Mouse (Mus musculus): Measurements from ENCODE around the gene Exoc2. TPM values are rescaled to one million over a fixed set of nuclear protein-coding genes. Genes with fewer than 3 reads are reported as not detected.

Gene Exoc2
- polyA plus RNA-seq, 1 experiment from 2014 or later, result 33.2 TPM

DNA sequence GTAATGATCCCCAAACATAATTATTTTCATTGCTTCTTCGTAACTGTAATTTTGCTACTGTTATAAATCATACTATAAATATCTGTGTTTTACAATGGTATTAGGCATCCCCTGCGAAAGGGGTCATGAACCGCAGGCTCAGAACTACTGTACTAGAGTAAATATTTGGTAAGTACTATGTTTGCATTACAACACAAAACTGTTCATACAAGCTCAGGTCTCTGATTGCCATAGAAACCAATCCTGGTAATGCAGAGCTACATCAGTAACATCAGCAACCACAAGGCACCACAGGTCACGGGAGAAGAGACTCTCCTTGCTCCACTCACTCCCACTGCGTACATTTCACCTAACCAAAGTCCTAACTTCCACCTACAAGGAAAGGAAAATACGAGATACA lies 49.6 kb downstream of the Exoc2 start:
- WGBS, result 87% methylated on average over 6 of the region's 6 CpGs

DNA sequence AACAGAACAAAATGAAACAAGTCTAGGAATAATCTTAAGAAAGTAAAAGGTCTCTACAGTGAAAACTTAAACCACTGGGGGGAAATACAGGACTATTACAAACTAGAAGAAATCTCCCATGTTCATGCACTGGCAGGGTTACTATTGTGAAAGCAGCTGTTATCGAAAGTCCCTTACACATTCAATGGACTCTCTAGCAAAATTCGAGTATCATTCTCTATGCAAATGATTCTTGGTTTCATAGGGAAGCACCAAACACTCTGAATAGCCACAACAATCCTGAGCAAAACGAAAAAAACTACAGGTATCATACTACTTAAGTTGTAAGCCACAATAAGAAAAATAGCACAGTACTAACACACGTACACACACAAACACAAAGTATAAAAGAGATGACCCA lies 52.0 kb downstream of the Exoc2 start:
- Histone ChIP-seq H3K4me2 (replicated peaks; ENCODE audit: low read depth, low read length) (no peak overlapping the region), H3K9me3 (ENCODE audit: control insufficient read depth, low read length) (no peaks in the 10 kb centered on the region), H3K9ac (ENCODE audit: low read depth, low read length) (no peak overlapping the region), H3K27ac (ENCODE audit: low read depth, low read length) (no peak overlapping the region), H3K4me3 (ENCODE audit: low read length) (no peak overlapping the region), H3K27me3 (ENCODE audit: control insufficient read depth, insufficient read depth, low read length) (no peaks in the 10 kb centered on the region), H3K36me3 (ENCODE audit: control insufficient read depth, insufficient read depth, low read length) (peaks cover 5% of the 10 kb centered on the region; the same call in 1 of the 2 replicates), H3K4me1 (ENCODE audit: control insufficient read depth, insufficient read depth, low read length) (no peaks in the 10 kb centered on the region)
- no peak for ATAC-seq (ENCODE audit: low FRiP score, low TSS enrichment)
- 90% methylated on average over 4 of the region's 4 CpGs for WGBS

More for the DNA sequence above, 49.6 kb downstream of the Exoc2 start:
- H3K27me3 ChIP-seq (ENCODE audit: control insufficient read depth, insufficient read depth, low read length), result no peaks in the 10 kb centered on the region
- no peak overlapping the region for H3K27ac ChIP-seq (ENCODE audit: low read depth, low read length)
- H3K4me3 ChIP-seq (ENCODE audit: low read length), result no peak overlapping the region
- peaks cover 7% of the 10 kb centered on the region; the same call in 1 of the 2 replicates for H3K36me3 ChIP-seq (ENCODE audit: control insufficient read depth, insufficient read depth, low read length)
- H3K9me3 ChIP-seq (ENCODE audit: control insufficient read depth, low read length), result no peaks in the 10 kb centered on the region
- H3K4me2 ChIP-seq (replicated peaks; ENCODE audit: low read depth, low read length), result no peak overlapping the region
- ATAC-seq (ENCODE audit: low FRiP score, low TSS enrichment), result no peak
- no peak overlapping the region for H3K9ac ChIP-seq (ENCODE audit: low read depth, low read length)
- H3K4me1 ChIP-seq (ENCODE audit: control insufficient read depth, insufficient read depth, low read length), result no peaks in the 10 kb centered on the region

DNA sequence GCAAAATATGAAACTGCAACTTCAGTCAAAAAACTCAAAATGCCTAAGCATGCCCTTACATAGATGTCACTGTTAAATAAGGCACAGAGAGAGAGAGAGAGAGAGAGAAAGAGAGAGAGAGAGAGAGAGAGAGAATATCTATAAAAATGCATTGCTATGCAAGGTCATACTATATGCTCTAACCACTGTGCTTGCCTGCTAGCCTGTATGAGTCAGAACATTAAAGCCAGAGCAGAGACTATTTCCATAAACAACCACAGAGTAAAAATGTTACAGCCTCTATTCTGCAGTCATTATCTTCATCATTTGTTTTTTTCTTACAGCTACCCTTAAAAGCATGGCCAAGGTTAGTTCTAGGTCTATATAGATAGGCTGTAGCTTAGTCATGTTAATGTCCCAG lies 60.1 kb downstream of the Exoc2 start:
- Histone ChIP-seq H3K4me1 (ENCODE audit: control insufficient read depth, insufficient read depth, low read length) (peaks cover 4% of the 10 kb centered on the region; the same call in 1 of the 2 replicates), H3K27ac (ENCODE audit: low read depth, low read length) (no peak overlapping the region), H3K9me3 (ENCODE audit: control insufficient read depth, low read length) (no peaks in the 10 kb centered on the region), H3K9ac (ENCODE audit: low read depth, low read length) (no peak overlapping the region), H3K36me3 (ENCODE audit: control insufficient read depth, insufficient read depth, low read length) (no peaks in the 10 kb centered on the region), H3K27me3 (ENCODE audit: control insufficient read depth, insufficient read depth, low read length) (no peaks in the 10 kb centered on the region), H3K4me2 (replicated peaks; ENCODE audit: low read depth, low read length) (no peak overlapping the region), H3K4me3 (ENCODE audit: low read length) (no peak overlapping the region)
- no peak for ATAC-seq (ENCODE audit: low FRiP score, low TSS enrichment)

DNA sequence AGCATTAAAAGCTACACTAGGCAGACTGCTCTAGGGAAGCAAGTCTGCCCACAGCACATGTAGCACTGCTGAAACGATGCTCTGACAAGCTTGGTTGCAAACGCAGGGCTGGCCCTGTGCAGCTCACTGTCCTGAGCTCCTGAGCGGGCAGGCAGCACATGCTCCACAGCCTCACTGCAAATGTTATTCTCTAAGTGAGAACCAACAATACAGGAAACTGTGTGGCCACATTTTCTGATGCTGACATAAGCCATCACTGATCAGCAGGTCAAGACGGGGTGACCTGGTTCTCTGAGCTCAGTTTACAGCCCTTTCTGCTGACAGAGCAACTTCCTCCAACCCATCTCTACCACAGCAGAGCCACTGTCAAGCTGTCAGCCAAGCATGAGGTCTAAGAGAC lies 60.9 kb downstream of the Exoc2 start:
- Histone ChIP-seq H3K27ac (ENCODE audit: low read depth, low read length) (no peak overlapping the region), H3K4me3 (ENCODE audit: low read length) (no peak overlapping the region), H3K36me3 (ENCODE audit: control insufficient read depth, insufficient read depth, low read length) (no peaks in the 10 kb centered on the region), H3K9me3 (ENCODE audit: control insufficient read depth, low read length) (no peaks in the 10 kb centered on the region), H3K27me3 (ENCODE audit: control insufficient read depth, insufficient read depth, low read length) (no peaks in the 10 kb centered on the region), H3K9ac (ENCODE audit: low read depth, low read length) (no peak overlapping the region), H3K4me1 (ENCODE audit: control insufficient read depth, insufficient read depth, low read length) (peaks cover 4% of the 10 kb centered on the region; the same call in 1 of the 2 replicates), H3K4me2 (replicated peaks; ENCODE audit: low read depth, low read length) (no peak overlapping the region)
- no peak for ATAC-seq (ENCODE audit: low FRiP score, low TSS enrichment)
- WGBS, result 14% methylated on average over 4 of the region's 4 CpGs

DNA sequence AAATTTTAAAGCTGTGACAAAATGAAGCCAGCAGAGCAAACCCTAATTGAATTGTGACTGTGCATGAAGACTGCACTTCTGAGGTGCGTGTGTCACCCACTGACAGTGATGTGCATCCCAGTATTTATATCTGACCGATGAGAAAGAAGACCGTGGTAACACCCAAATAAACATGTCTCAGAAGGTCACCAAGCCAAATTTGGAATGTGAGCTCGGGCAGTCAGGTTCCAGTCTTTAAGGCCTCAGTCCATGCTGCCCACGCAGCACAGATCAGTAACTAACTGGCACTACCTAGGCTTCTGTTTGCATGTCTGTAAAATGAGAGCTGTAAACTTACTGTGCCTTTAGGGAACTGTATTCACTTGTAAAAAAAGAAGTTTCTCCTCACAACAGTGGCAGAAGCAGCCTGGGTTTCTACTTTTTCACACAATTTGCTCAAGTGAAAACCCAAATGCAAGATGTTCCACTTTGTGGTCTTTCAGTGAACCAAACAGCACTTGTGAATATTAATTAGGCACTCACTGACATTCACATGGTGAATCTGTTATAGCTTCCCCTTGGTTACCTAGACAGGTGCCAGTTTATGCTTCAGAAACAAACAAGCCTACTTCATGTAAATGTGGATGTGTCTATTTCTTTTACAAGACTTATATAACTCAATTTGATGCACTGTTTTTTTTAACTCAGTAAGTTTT lies 61.8 kb downstream of the Exoc2 start:
- Histone ChIP-seq H3K9me3 (ENCODE audit: control insufficient read depth, low read length) (no peaks in the 10 kb centered on the region), H3K27me3 (ENCODE audit: control insufficient read depth, insufficient read depth, low read length) (no peaks in the 10 kb centered on the region), H3K4me1 (ENCODE audit: control insufficient read depth, insufficient read depth, low read length) (peaks cover 4% of the 10 kb centered on the region; the same call in 1 of the 2 replicates), H3K36me3 (ENCODE audit: control insufficient read depth, insufficient read depth, low read length) (no peaks in the 10 kb centered on the region), H3K9ac (ENCODE audit: low read depth, low read length) (no peak overlapping the region), H3K4me3 (ENCODE audit: low read length) (no peak overlapping the region), H3K4me2 (replicated peaks; ENCODE audit: low read depth, low read length) (no peak overlapping the region), H3K27ac (ENCODE audit: low read depth, low read length) (no peak overlapping the region)
- no peak for ATAC-seq (ENCODE audit: low FRiP score, low TSS enrichment)
- 50% methylated on average over 5 of the region's 5 CpGs for WGBS

DNA sequence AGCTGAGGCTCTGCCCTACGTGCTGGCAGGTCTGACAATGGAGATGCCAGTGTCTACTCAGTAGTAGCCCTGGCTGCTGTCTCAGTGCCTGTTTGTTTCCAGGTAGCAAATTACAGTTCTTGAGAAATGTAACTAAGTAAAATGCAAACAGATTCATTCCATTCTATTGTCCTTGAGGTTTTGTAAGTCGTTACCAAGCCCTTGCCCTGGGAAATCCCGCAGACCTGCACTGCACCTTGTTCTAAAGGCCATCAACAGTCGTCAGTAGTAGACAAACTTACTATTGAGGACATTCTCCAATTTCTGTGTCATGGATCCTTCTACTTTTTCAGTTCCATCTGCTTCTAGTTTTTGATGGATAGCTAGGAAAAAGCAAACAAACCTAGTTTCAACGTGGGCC lies 63.0 kb downstream of the Exoc2 start:
- ATAC-seq (ENCODE audit: low FRiP score, low TSS enrichment), result no peak
- WGBS, result 80% methylated on average over 5 of the region's 5 CpGs
- H3K4me1 ChIP-seq (ENCODE audit: control insufficient read depth, insufficient read depth, low read length), result peaks cover 4% of the 10 kb centered on the region; the same call in 1 of the 2 replicates
- no peak overlapping the region for H3K27ac ChIP-seq (ENCODE audit: low read depth, low read length)
- no peak overlapping the region for H3K4me2 ChIP-seq (replicated peaks; ENCODE audit: low read depth, low read length)
- H3K9ac ChIP-seq (ENCODE audit: low read depth, low read length), result no peak overlapping the region
- H3K27me3 ChIP-seq (ENCODE audit: control insufficient read depth, insufficient read depth, low read length), result no peaks in the 10 kb centered on the region
- no peaks in the 10 kb centered on the region for H3K9me3 ChIP-seq (ENCODE audit: control insufficient read depth, low read length)
- no peaks in the 10 kb centered on the region for H3K36me3 ChIP-seq (ENCODE audit: control insufficient read depth, insufficient read depth, low read length)
- H3K4me3 ChIP-seq (ENCODE audit: low read length), result no peak overlapping the region

DNA sequence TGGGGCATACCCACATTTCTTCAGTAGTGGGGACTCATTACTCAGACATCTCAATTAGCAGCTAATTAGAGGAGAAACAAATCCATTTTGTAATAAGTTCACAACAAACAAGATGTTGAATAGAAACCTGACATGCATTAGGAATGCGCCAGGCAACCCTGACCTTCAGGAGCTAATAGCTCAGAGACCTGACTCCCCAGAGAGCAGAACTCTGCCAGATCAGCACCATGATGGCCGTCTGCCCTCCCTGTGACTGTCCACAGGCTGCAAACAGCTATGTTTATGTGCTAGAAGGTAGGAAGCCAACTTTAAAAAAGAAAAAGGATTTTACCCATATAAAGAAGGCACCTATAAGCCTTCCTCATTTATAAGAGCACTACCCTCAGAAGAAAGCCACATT lies 71.6 kb downstream of the Exoc2 start:
- WGBS, result 72% methylated on average over 2 of the region's 2 CpGs
- Histone ChIP-seq H3K36me3 (ENCODE audit: control insufficient read depth, insufficient read depth, low read length) (peaks cover 15% of the 10 kb centered on the region; the same call in 1 of the 2 replicates), H3K4me3 (ENCODE audit: low read length) (no peak overlapping the region), H3K4me2 (replicated peaks; ENCODE audit: low read depth, low read length) (no peak overlapping the region), H3K4me1 (ENCODE audit: control insufficient read depth, insufficient read depth, low read length) (no peaks in the 10 kb centered on the region), H3K27ac (ENCODE audit: low read depth, low read length) (no peak overlapping the region), H3K9me3 (ENCODE audit: control insufficient read depth, low read length) (no peaks in the 10 kb centered on the region), H3K9ac (ENCODE audit: low read depth, low read length) (no peak overlapping the region), H3K27me3 (ENCODE audit: control insufficient read depth, insufficient read depth, low read length) (no peaks in the 10 kb centered on the region)
- no peak for ATAC-seq (ENCODE audit: low FRiP score, low TSS enrichment)

DNA sequence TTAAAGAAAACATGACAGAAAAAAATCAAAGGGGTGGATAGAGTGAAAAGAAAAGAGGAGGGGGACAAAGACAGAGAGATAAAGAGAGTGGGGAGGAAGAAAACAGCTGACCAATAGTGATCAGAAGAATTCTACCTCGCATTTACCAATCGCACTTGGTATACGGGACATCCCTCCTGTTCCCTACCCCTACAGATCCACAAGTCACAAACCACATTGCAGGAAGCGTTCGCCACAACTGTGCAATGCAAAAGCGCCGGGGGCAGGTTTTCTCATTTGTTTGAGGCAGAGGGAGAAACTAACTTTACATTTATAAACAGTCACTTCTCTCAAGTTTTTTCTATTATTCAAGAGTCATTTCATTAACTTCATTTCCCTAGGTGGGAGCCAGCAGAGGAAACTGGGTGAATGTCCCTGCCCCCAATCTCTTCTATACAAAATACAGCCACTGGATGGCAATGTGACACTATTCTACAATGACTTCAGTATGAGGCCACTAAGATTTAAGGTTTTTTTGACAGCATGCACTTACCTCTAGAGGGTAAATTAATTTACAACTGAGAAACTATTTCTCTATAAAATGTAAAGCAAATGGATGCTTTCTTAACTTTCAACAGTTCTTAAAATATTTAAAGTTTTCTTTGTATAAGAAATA lies 72.4 kb downstream of the Exoc2 start:
- Histone ChIP-seq H3K27me3 (ENCODE audit: control insufficient read depth, insufficient read depth, low read length) (no peaks in the 10 kb centered on the region), H3K4me3 (ENCODE audit: low read length) (no peak overlapping the region), H3K4me1 (ENCODE audit: control insufficient read depth, insufficient read depth, low read length) (no peaks in the 10 kb centered on the region), H3K27ac (ENCODE audit: low read depth, low read length) (no peak overlapping the region), H3K36me3 (ENCODE audit: control insufficient read depth, insufficient read depth, low read length) (peaks cover 15% of the 10 kb centered on the region; the same call in 1 of the 2 replicates), H3K9me3 (ENCODE audit: control insufficient read depth, low read length) (no peaks in the 10 kb centered on the region), H3K9ac (ENCODE audit: low read depth, low read length) (no peak overlapping the region), H3K4me2 (replicated peaks; ENCODE audit: low read depth, low read length) (no peak overlapping the region)
- whole genome bisulfite sequencing, result 93% methylated on average over 7 of the region's 7 CpGs
- no peak for ATAC-seq (ENCODE audit: low FRiP score, low TSS enrichment)

DNA sequence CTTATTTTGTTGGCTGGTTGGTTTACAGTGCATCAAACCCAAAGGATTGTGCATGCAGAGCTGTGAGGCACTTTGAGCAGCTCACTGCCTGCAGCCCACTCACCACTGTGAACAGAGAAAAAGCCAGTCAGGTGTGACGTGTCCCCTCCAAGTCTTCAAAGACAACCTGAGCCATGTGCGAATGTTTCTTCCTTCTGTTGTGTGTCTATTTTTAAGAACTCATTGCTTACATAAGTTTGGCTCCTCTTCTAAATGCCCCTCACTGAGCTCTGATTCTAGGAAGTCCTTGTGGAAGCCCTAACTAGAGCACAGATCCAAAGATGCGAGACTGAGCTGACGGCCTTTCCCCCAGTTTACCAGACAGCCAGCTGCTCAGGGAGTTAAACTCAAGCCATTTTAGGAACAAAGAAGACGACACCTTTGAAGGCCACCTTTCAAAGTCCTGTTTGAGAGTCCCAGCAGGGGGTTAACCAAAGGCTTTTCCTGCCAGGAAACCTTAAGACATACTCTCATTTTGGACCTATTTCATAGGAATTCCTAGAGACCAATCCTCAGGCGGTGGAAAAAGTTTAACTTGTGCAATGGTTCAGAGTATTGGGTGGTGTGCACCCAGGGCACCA lies 79.8 kb downstream of the Exoc2 start:
- 62% methylated on average over 6 of the region's 6 CpGs for WGBS
- H3K9me3 ChIP-seq (ENCODE audit: control insufficient read depth, low read length), result no peaks in the 10 kb centered on the region
- no peak overlapping the region for H3K9ac ChIP-seq (ENCODE audit: low read depth, low read length)
- no peak overlapping the region for H3K4me3 ChIP-seq (ENCODE audit: low read length)
- no peak for ATAC-seq (ENCODE audit: low FRiP score, low TSS enrichment)
- no peak overlapping the region for H3K27ac ChIP-seq (ENCODE audit: low read depth, low read length)
- no peaks in the 10 kb centered on the region for H3K36me3 ChIP-seq (ENCODE audit: control insufficient read depth, insufficient read depth, low read length)
- no peaks in the 10 kb centered on the region for H3K27me3 ChIP-seq (ENCODE audit: control insufficient read depth, insufficient read depth, low read length)
- no peak overlapping the region for H3K4me2 ChIP-seq (replicated peaks; ENCODE audit: low read depth, low read length)
- no peaks in the 10 kb centered on the region for H3K4me1 ChIP-seq (ENCODE audit: control insufficient read depth, insufficient read depth, low read length)

Measured in kidney, embryonic 14.5 days (tissue).